8 mouse cellular contexts compared by ENCODE assay signal in genomic region chr12:25533709-25534619, GRCm38 (mm10).
DNase-seq lines count a peak whose midpoint lies in the region; ATAC-seq and TF ChIP-seq lines count a peak whose summit lies in the region.
"Had no signal": no experiment of that assay in that cellular context is flagged by ENCODE, and none has a peak within 500 bp of the region (broad histone marks: within the 10 kb centered on the region; RNA-seq: fewer than 3 reads in every experiment).

No protein-coding gene starts in this region.

- TF ChIP-seq CTCF in lung, adult 2 months (IDR thresholded peaks at IDR 0.05; ENCODE audit: insufficient read depth, low read length): no peak

- TF ChIP-seq POLR2A in lung, adult 2 months (IDR thresholded peaks at IDR 0.05; ENCODE audit: borderline replicate concordance, extremely low read depth, low read depth, low read length): no peak

- DNase-seq in lung, adult 2 months: no peak
- peak; percentile 90 for DNase-seq in embryonic facial prominence, embryonic 14.5 days (ENCODE audit: low spot score)
- DNase-seq in ovary, postnatal 36 days (ENCODE audit: low spot score): peak; percentile 9
- no peak for DNase-seq in adrenal gland, adult 18-20 months (ENCODE audit: low spot score in 2 of 2)
- DNase-seq: liver, embryonic 13.5 days had no signal

- H3K9ac ChIP-seq in lung, embryonic 16.5 days (ENCODE audit: low read length): no peak overlapping the region
- no peak overlapping the region for H3K9ac ChIP-seq in embryonic facial prominence, embryonic 14.5 days (ENCODE audit: low read depth, low read length)
- no peak overlapping the region for H3K9ac ChIP-seq in heart, embryonic 14.5 days (ENCODE audit: low read length)
- H3K9ac ChIP-seq: liver, embryonic 13.5 days had no signal

- peaks cover 3% of the 10 kb centered on the region for H3K4me1 ChIP-seq in lung, embryonic 16.5 days (replicated peaks; ENCODE audit: control insufficient read depth, insufficient read depth, low read length)
- peaks cover 6% of the 10 kb centered on the region for H3K4me1 ChIP-seq in lung, adult 2 months (ENCODE audit: control insufficient read depth, insufficient read depth, low read length)
- H3K4me1 ChIP-seq in embryonic facial prominence, embryonic 14.5 days (ENCODE audit: control insufficient read depth, insufficient read depth, low read length): peaks cover 32% of the 10 kb centered on the region
- H3K4me1 ChIP-seq in heart, embryonic 14.5 days (ENCODE audit: control insufficient read depth in 2 of 2, insufficient read depth in 2 of 2, low read length in 2 of 2): peaks cover 6 to 27% of the 10 kb centered on the region in 2 experiments; a peak in 3 of 4 replicates
- H3K4me1 ChIP-seq: liver, embryonic 13.5 days had no signal

- 26% methylated on average over 10 of the region's 10 CpGs for WGBS in lung, embryonic 16.5 days
- WGBS in lung, adult 2 months: 38% methylated on average over 10 of the region's 10 CpGs
- 23% methylated on average over 10 of the region's 10 CpGs for WGBS in embryonic facial prominence, embryonic 14.5 days
- 48% methylated on average over 10 of the region's 10 CpGs for WGBS in heart, embryonic 14.5 days

- H3K27me3 ChIP-seq in lung, embryonic 16.5 days (ENCODE audit: control insufficient read depth, insufficient read depth, low read depth, low read length): no peaks in the 10 kb centered on the region
- no peaks in the 10 kb centered on the region for H3K27me3 ChIP-seq in embryonic facial prominence, embryonic 14.5 days (replicated peaks; ENCODE audit: control insufficient read depth, insufficient read depth, low read length)
- no peaks in the 10 kb centered on the region for H3K27me3 ChIP-seq in heart, embryonic 14.5 days (ENCODE audit: control insufficient read depth, insufficient read depth, low read length)
- H3K27me3 ChIP-seq: liver, embryonic 13.5 days had no signal

- no peak overlapping the region for H3K4me2 ChIP-seq in lung, embryonic 16.5 days (ENCODE audit: low read depth, low read length)
- H3K4me2 ChIP-seq in embryonic facial prominence, embryonic 14.5 days (ENCODE audit: low read depth, low read length): no peak overlapping the region
- no peak overlapping the region for H3K4me2 ChIP-seq in heart, embryonic 14.5 days (ENCODE audit: low read length)
- H3K4me2 ChIP-seq: liver, embryonic 13.5 days had no signal

- no peaks in the 10 kb centered on the region for H3K36me3 ChIP-seq in lung, embryonic 16.5 days (ENCODE audit: control insufficient read depth, insufficient read depth, low read length)
- H3K36me3 ChIP-seq in embryonic facial prominence, embryonic 14.5 days (ENCODE audit: control insufficient read depth, insufficient read depth, low read length): no peaks in the 10 kb centered on the region
- H3K36me3 ChIP-seq in heart, embryonic 14.5 days (ENCODE audit: control insufficient read depth, insufficient read depth, low read length): no peaks in the 10 kb centered on the region
- H3K36me3 ChIP-seq: liver, embryonic 13.5 days had no signal

- H3K4me3 ChIP-seq in lung, embryonic 16.5 days (ENCODE audit: low read length): no peak overlapping the region
- no peak overlapping the region for H3K4me3 ChIP-seq in lung, adult 2 months (replicated peaks; ENCODE audit: extremely low read depth, low read depth, low read length)
- H3K4me3 ChIP-seq in embryonic facial prominence, embryonic 14.5 days (ENCODE audit: low read depth, low read length): no peak overlapping the region
- H3K4me3 ChIP-seq in heart, embryonic 14.5 days (ENCODE audit: control insufficient read depth in 1 of 2, insufficient read depth in 1 of 2, low read depth in 1 of 2, low read length in 2 of 2): no peak overlapping the region
- H3K4me3 ChIP-seq: liver, embryonic 13.5 days had no signal

- peak; percentile 43; the same call in 1 of the 2 replicates for ATAC-seq in lung, embryonic 16.5 days (ENCODE audit: low read depth)
- peak; percentile 80 for ATAC-seq in embryonic facial prominence, embryonic 14.5 days (ENCODE audit: low read depth)
- ATAC-seq in heart, embryonic 14.5 days (ENCODE audit: insufficient number of reproducible peaks, insufficient read depth, low FRiP score, low read depth): peak; percentile 35; the same call in 1 of the 2 replicates
- ATAC-seq in monocyte, adult 5-6 weeks (replicated peaks; ENCODE audit: insufficient number of reproducible peaks, low FRiP score, low TSS enrichment, poor library complexity, severe bottlenecking): no peak

- no peak overlapping the region for H3K27ac ChIP-seq in lung, embryonic 16.5 days (ENCODE audit: low read length)
- H3K27ac ChIP-seq in embryonic facial prominence, embryonic 14.5 days (replicated peaks; ENCODE audit: low read depth, low read length): peak overlapping the region; percentile 65
- H3K27ac ChIP-seq in heart, embryonic 14.5 days (replicated peaks in 1 of 2; ENCODE audit: control insufficient read depth in 1 of 2, insufficient read depth in 1 of 2, low read depth in 2 of 2, low read length in 2 of 2): peak overlapping the region; percentile 8 to 37; a peak in 2 of 4 replicates
- H3K27ac ChIP-seq: liver, embryonic 13.5 days had no signal

- no peaks in the 10 kb centered on the region for H3K9me3 ChIP-seq in lung, embryonic 16.5 days (ENCODE audit: control insufficient read depth, low read length)
- no peaks in the 10 kb centered on the region for H3K9me3 ChIP-seq in embryonic facial prominence, embryonic 14.5 days (ENCODE audit: control insufficient read depth, low read length)
- H3K9me3 ChIP-seq in heart, embryonic 14.5 days (ENCODE audit: control insufficient read depth, low read length): no peaks in the 10 kb centered on the region
- H3K9me3 ChIP-seq: liver, embryonic 13.5 days had no signal

Comparison
In these comparisons a context has a peak if more than half of its experiments do, and no peak if none do; other contexts are left out.
1. DNase-seq: peak in embryonic facial prominence, embryonic 14.5 days (single experiment) and ovary, postnatal 36 days (single experiment); none in lung, adult 2 months (single experiment) and adrenal gland, adult 18-20 months (0 of 2).